Mouse (Mus musculus) forebrain, embryonic 14.5 days (tissue): ENCODE measurements around the gene Ndufa4l2. TPM values are rescaled to one million over a fixed set of nuclear protein-coding genes. Genes with fewer than 3 reads are reported as not detected.

Source experiments
- ATAC-seq: fragments of 200-750 bp; cut with Nextera tagmentation; 2 replicates; pipeline ENCODE4 v1.8.0; 2017; ENCODE audit warnings: mild to moderate bottlenecking, moderate library complexity
- DNase-seq: peaks from one replicate; pipeline ENCODE4 v3.0.0-alpha.2; 2015; ENCODE audit warnings: low spot score
- H3K27ac ChIP-seq: fragments of 300-500 bp; sonication (generic); 2 replicates; pipeline ENCODE4 v1.5.1; 2014; ENCODE audit warnings: low read depth, mild to moderate bottlenecking, control low read depth, low read length, moderate library complexity
- H3K27me3 ChIP-seq: fragments of 300-500 bp; sonication (generic); replicated peaks from 2 replicates; pipeline ENCODE4 v1.6.1; 2014; ENCODE audit warnings: low read length, control low read depth, mixed read lengths; ENCODE audit not compliant: control insufficient read depth, insufficient read depth
- H3K36me3 ChIP-seq: fragments of 300-500 bp; sonication (generic); 2 replicates; pipeline ENCODE4 v1.6.1; 2014; ENCODE audit warnings: low read length, control low read depth; ENCODE audit not compliant: control insufficient read depth, insufficient read depth
- H3K4me1 ChIP-seq: fragments of 300-500 bp; sonication (generic); 2 replicates; pipeline ENCODE4 v1.6.1; 2014; ENCODE audit warnings: antibody characterized with exemption, low read length, control low read depth; ENCODE audit not compliant: control insufficient read depth, insufficient read depth
- H3K4me2 ChIP-seq: fragments of 300-500 bp; sonication (generic); 2 replicates; pipeline ENCODE4 v1.6.1; 2014; ENCODE audit warnings: mild to moderate bottlenecking, control low read depth, low read length
- H3K4me3 ChIP-seq: fragments of 300-500 bp; sonication (generic); 2 replicates; pipeline ENCODE4 v1.5.1; 2014; ENCODE audit warnings: low read depth, low read length, control low read depth
- H3K9ac ChIP-seq: fragments of 300-500 bp; sonication (generic); 2 replicates; pipeline ENCODE4 v1.6.1; 2014; ENCODE audit warnings: mild to moderate bottlenecking, low read length, control low read depth, moderate library complexity
- H3K9me3 ChIP-seq: fragments of 300-500 bp; sonication (generic); replicated peaks from 2 replicates; pipeline ENCODE4 v1.6.1; 2016; ENCODE audit warnings: low read length, control low read depth, mixed read lengths; ENCODE audit not compliant: control insufficient read depth
- WGBS: fragments of 180-500 bp; shearing (Covaris S2); extraction: QIAGEN DNeasy Blood & Tissue Kit; methylation state at CpG from one replicate; pipeline ENCODE4 v1.1.7; 2014; 5-methylcytosine and 5-hydroxymethylcytosine counted together
- polyA plus RNA-seq: library from polyadenylated mRNA; unstranded; fragments of >200 nt; fragmentation: Nextera tagmentation; extraction: Ambion mirVana; gene quantifications from 2 replicates; pipeline ENCODE4 v1.2.1, GENCODE M21; 2014

The Ndufa4l2 gene
- polyA plus RNA-seq, 1 experiment from 2014 or later, result 12.5 TPM

GRCm38 (mm10) chr10:127488856-127489255 is 25.9 kb upstream of the Ndufa4l2 start:
- Histone ChIP-seq H3K9ac (no peak overlapping the region), H3K4me1 (no peaks in the 10 kb centered on the region), H3K4me3 (no peak overlapping the region), H3K4me2 (no peak overlapping the region), H3K27ac (no peak overlapping the region), H3K9me3 (no peaks in the 10 kb centered on the region), H3K36me3 (peaks cover 86% of the 10 kb centered on the region), H3K27me3 (no peaks in the 10 kb centered on the region)
- no peak for DNase-seq
- 86% methylated on average over 7 of the region's 7 CpGs for WGBS
- ATAC-seq, result no peak

- Histone ChIP-seq H3K9ac (peak overlapping the region; percentile 33; the same call in 1 of the 2 replicates), H3K4me2 (no peak overlapping the region), H3K9me3 (no peaks in the 10 kb centered on the region), H3K27me3 (no peaks in the 10 kb centered on the region), H3K36me3 (peaks cover 86% of the 10 kb centered on the region), H3K27ac (no peak overlapping the region), H3K4me1 (no peaks in the 10 kb centered on the region), H3K4me3 (no peak overlapping the region)
- DNase-seq (no peak), ATAC-seq (no peak)
- 81% methylated on average over 18 of the region's 18 CpGs for WGBS
Measured at GRCm38 (mm10) chr10:127490160-127491127, 24.3 kb upstream of the Ndufa4l2 start.

GRCm38 (mm10) chr10:127491128-127491512 is 23.6 kb upstream of the Ndufa4l2 start:
- Histone ChIP-seq H3K27me3 (no peaks in the 10 kb centered on the region), H3K4me1 (no peaks in the 10 kb centered on the region), H3K4me3 (no peak overlapping the region), H3K36me3 (peaks cover 85% of the 10 kb centered on the region), H3K4me2 (no peak overlapping the region), H3K9me3 (no peaks in the 10 kb centered on the region), H3K27ac (no peak overlapping the region), H3K9ac (no peak overlapping the region)
- WGBS, result 70% methylated on average over 8 of the region's 8 CpGs
- ATAC-seq (no peak), DNase-seq (no peak)

GRCm38 (mm10) chr10:127492118-127492517 is 22.6 kb upstream of the Ndufa4l2 start:
- Histone ChIP-seq H3K9me3 (no peaks in the 10 kb centered on the region), H3K4me1 (no peaks in the 10 kb centered on the region), H3K9ac (no peak overlapping the region), H3K27me3 (no peaks in the 10 kb centered on the region), H3K27ac (no peak overlapping the region), H3K36me3 (peaks cover 88% of the 10 kb centered on the region), H3K4me2 (no peak overlapping the region), H3K4me3 (no peak overlapping the region)
- DNase-seq, result no peak
- 82% methylated on average over 3 of the region's 3 CpGs for WGBS
- ATAC-seq, result no peak

GRCm38 (mm10) chr10:127496156-127496555 is 18.6 kb upstream of the Ndufa4l2 start:
- no peak overlapping the region for H3K4me3 ChIP-seq
- H3K27ac ChIP-seq, result no peak overlapping the region
- no peak overlapping the region for H3K9ac ChIP-seq
- WGBS, result 94% methylated on average over 3 of the region's 3 CpGs
- H3K9me3 ChIP-seq, result no peaks in the 10 kb centered on the region
- peaks cover 67% of the 10 kb centered on the region for H3K36me3 ChIP-seq
- H3K4me1 ChIP-seq, result no peaks in the 10 kb centered on the region
- no peak overlapping the region for H3K4me2 ChIP-seq
- DNase-seq (no peak), ATAC-seq (no peak)
- H3K27me3 ChIP-seq, result no peaks in the 10 kb centered on the region

- no peaks in the 10 kb centered on the region for H3K9me3 ChIP-seq
- ATAC-seq, result no peak
- H3K9ac ChIP-seq, result no peak overlapping the region
- no peak for DNase-seq
- no peak overlapping the region for H3K27ac ChIP-seq
- H3K4me1 ChIP-seq, result no peaks in the 10 kb centered on the region
- no peaks in the 10 kb centered on the region for H3K27me3 ChIP-seq
- no peak overlapping the region for H3K4me3 ChIP-seq
- 79% methylated on average over 5 of the region's 5 CpGs for WGBS
- H3K4me2 ChIP-seq, result no peak overlapping the region
- H3K36me3 ChIP-seq, result peaks cover 40% of the 10 kb centered on the region
Measured at GRCm38 (mm10) chr10:127499516-127499915, 15.3 kb upstream of the Ndufa4l2 start.

- 93% methylated on average over 4 of the region's 4 CpGs for WGBS
Measured at GRCm38 (mm10) chr10:127500042-127500441, 14.7 kb upstream of the Ndufa4l2 start.

GRCm38 (mm10) chr10:127500894-127501893 is 13.6 kb upstream of the Ndufa4l2 start, which contains the start of gene Stac3:
Gene Stac3, plus strand, starts transcription at chr10:127501686.
- DNase-seq (no peak), ATAC-seq (no peak)
- Histone ChIP-seq H3K27ac (no peak within 1 kb of the TSS), H3K4me1 (no peaks in the 10 kb centered on the region), H3K4me2 (no peak within 1 kb of the TSS), H3K9ac (no peak within 1 kb of the TSS), H3K4me3 (no peak within 1 kb of the TSS), H3K27me3 (no peaks in the 10 kb centered on the region), H3K36me3 (peaks cover 31% of the 10 kb centered on the region), H3K9me3 (no peaks in the 10 kb centered on the region)
- WGBS, result 82% methylated on average over 13 of the region's 13 CpGs

More at GRCm38 (mm10) chr10:127500042-127500441, 14.7 kb upstream of the Ndufa4l2 start:
- DNase-seq (no peak), ATAC-seq (no peak)
- Histone ChIP-seq H3K27me3 (no peaks in the 10 kb centered on the region), H3K9me3 (no peaks in the 10 kb centered on the region), H3K36me3 (peaks cover 34% of the 10 kb centered on the region), H3K9ac (no peak overlapping the region), H3K4me2 (no peak overlapping the region), H3K4me3 (no peak overlapping the region), H3K27ac (no peak overlapping the region), H3K4me1 (no peaks in the 10 kb centered on the region)
